Mouse (Mus musculus) limb, embryonic 14.5 days (tissue): ENCODE measurements around the gene Ppp6r2. TPM values are rescaled to one million over a fixed set of nuclear protein-coding genes. Genes with fewer than 3 reads are reported as not detected.

Source experiments
- ATAC-seq: fragments of 200-750 bp; cut with Nextera tagmentation; 2 replicates; pipeline ENCODE4 v1.8.0; 2017; ENCODE audit warnings: low read depth, moderate number of reproducible peaks, moderate TSS enrichment; ENCODE audit not compliant: low FRiP score
- DNase-seq: peaks from one replicate; pipeline ENCODE4 v3.0.0-alpha.2; 2015; ENCODE audit warnings: low spot score
- H3K27ac ChIP-seq: fragments of 300-500 bp; sonication (generic); replicated peaks from 2 replicates; pipeline ENCODE4 v1.5.1; 2014; ENCODE audit warnings: low read depth, mild to moderate bottlenecking, low read length, moderate library complexity, mixed read lengths
- H3K27me3 ChIP-seq: fragments of 300-500 bp; sonication (generic); 2 replicates; pipeline ENCODE4 v1.6.1; 2014; ENCODE audit warnings: low read length, mixed read lengths; ENCODE audit not compliant: control insufficient read depth, insufficient read depth
- H3K36me3 ChIP-seq: fragments of 300-500 bp; sonication (generic); 2 replicates; pipeline ENCODE4 v1.6.1; 2014; ENCODE audit warnings: mild to moderate bottlenecking, low read length, moderate library complexity, mixed read lengths; ENCODE audit not compliant: control insufficient read depth, insufficient read depth
- H3K4me1 ChIP-seq: fragments of 300-500 bp; sonication (generic); 2 replicates; pipeline ENCODE4 v1.6.1; 2014; ENCODE audit warnings: antibody characterized with exemption, low read length, mixed read lengths; ENCODE audit not compliant: control insufficient read depth, insufficient read depth
- H3K4me2 ChIP-seq: fragments of 300-500 bp; sonication (generic); replicated peaks from 2 replicates; pipeline ENCODE4 v1.6.1; 2014; ENCODE audit warnings: low read depth, mild to moderate bottlenecking, low read length, moderate library complexity; ENCODE audit not compliant: severe bottlenecking
- H3K4me3 ChIP-seq: fragments of 300-500 bp; sonication (generic); replicated peaks from 2 replicates; pipeline ENCODE4 v1.5.1; 2014; ENCODE audit warnings: low read length
- H3K9ac ChIP-seq: fragments of 300-500 bp; sonication (generic); 2 replicates; pipeline ENCODE4 v1.6.1; 2014; ENCODE audit warnings: mild to moderate bottlenecking, low read depth, low read length, moderate library complexity; ENCODE audit not compliant: severe bottlenecking
- H3K9me3 ChIP-seq: fragments of 300-500 bp; sonication (generic); 2 replicates; pipeline ENCODE4 v1.6.1; 2016; ENCODE audit warnings: low read length; ENCODE audit not compliant: control insufficient read depth
- POLR2A ChIP-seq: fragments of 200-500 bp; IDR thresholded peaks from 2 replicates; pipeline ENCODE4 v1.8.0; 2012; ENCODE audit warnings: inconsistent platforms, mild to moderate bottlenecking, moderate library complexity, borderline replicate concordance; ENCODE audit not compliant: insufficient read depth, insufficient read length; ENCODE audit errors: extremely low read depth
- WGBS: fragments of 180-500 bp; shearing (Covaris S2); extraction: QIAGEN DNeasy Blood & Tissue Kit; methylation state at CpG from one replicate; pipeline ENCODE4 v1.1.7; 2014; 5-methylcytosine and 5-hydroxymethylcytosine counted together
- polyA plus RNA-seq, 2 experiments: library from polyadenylated mRNA; depleted of rRNA in 1 of 2; stranded (reverse) in 1 of 2; unstranded in 1 of 2; fragments of >200 nt; fragmentation: Nextera tagmentation in 1 of 2; extraction: Ambion mirVana in 1 of 2; gene quantifications; 2 replicates each; pipeline versions ENCODE4 v1.2.1 to v1.2.3; 2012 to 2014

Gene Ppp6r2
- polyA plus RNA-seq, 2 experiments: 28.3 to 71.5 TPM

GRCm38 (mm10) chr15:89291521-89291920 is 80.2 kb downstream of the Ppp6r2 start:
- Histone ChIP-seq H3K27me3 (no peaks in the 10 kb centered on the region), H3K4me3 (no peak overlapping the region), H3K4me1 (no peaks in the 10 kb centered on the region), H3K9ac (no peak overlapping the region), H3K4me2 (no peak overlapping the region), H3K9me3 (no peaks in the 10 kb centered on the region), H3K36me3 (peaks cover 91% of the 10 kb centered on the region), H3K27ac (no peak overlapping the region)
- ATAC-seq (no peak), DNase-seq (no peak)
- WGBS: 90% methylated on average over 3 of the region's 3 CpGs
- no peak for TF ChIP-seq POLR2A

- Histone ChIP-seq H3K4me3 (no peak overlapping the region), H3K9me3 (no peaks in the 10 kb centered on the region), H3K4me1 (no peaks in the 10 kb centered on the region), H3K4me2 (no peak overlapping the region), H3K27ac (no peak overlapping the region), H3K9ac (no peak overlapping the region), H3K27me3 (no peaks in the 10 kb centered on the region), H3K36me3 (peaks cover 90% of the 10 kb centered on the region)
- TF ChIP-seq POLR2A: no peak
- WGBS: 85% methylated on average over 2 of the region's 2 CpGs
- ATAC-seq (no peak), DNase-seq (no peak)
Measured at GRCm38 (mm10) chr15:89292795-89293194, 81.4 kb downstream of the Ppp6r2 start.

GRCm38 (mm10) chr15:89293778-89294177 is 82.4 kb downstream of the Ppp6r2 start:
- H3K4me1 ChIP-seq: no peaks in the 10 kb centered on the region
- ATAC-seq (no peak), DNase-seq (no peak)
- no peaks in the 10 kb centered on the region for H3K27me3 ChIP-seq
- WGBS: 96% methylated on average over 10 of the region's 10 CpGs
- TF ChIP-seq POLR2A: no peak
- H3K4me3 ChIP-seq: no peak overlapping the region
- H3K27ac ChIP-seq: no peak overlapping the region
- no peak overlapping the region for H3K9ac ChIP-seq
- no peaks in the 10 kb centered on the region for H3K9me3 ChIP-seq
- H3K36me3 ChIP-seq: peaks cover 88% of the 10 kb centered on the region
- H3K4me2 ChIP-seq: no peak overlapping the region

- no peak for DNase-seq
- no peak for TF ChIP-seq POLR2A
- Histone ChIP-seq H3K4me3 (no peak overlapping the region), H3K27me3 (no peaks in the 10 kb centered on the region), H3K36me3 (peaks cover 88% of the 10 kb centered on the region), H3K4me1 (no peaks in the 10 kb centered on the region), H3K27ac (no peak overlapping the region), H3K9me3 (no peaks in the 10 kb centered on the region), H3K9ac (no peak overlapping the region), H3K4me2 (no peak overlapping the region)
- ATAC-seq: no peak
- 91% methylated on average over 8 of the region's 8 CpGs for WGBS
Measured at GRCm38 (mm10) chr15:89295580-89296165, 84.3 kb downstream of the Ppp6r2 start.

DNA sequence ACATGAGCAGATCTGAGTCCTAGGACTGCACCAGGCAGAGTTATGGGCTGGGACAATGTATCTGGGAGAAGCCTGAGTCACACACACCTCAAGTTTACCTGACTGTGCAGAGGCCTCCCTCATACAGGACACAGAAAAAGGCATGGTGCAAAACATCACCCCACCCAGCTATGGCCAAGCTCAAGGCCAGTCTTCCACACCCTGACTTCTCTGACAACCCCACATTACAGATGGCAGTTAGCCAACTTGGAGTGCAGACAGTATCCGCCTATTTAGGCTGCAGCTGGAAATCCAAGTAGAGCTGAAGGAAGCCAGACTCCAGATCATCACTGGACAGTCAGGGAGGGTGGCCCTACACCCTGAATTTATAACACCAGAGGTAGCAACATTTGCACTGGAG is 85.1 kb downstream of the Ppp6r2 start:
- no peak for TF ChIP-seq POLR2A
- Histone ChIP-seq H3K27me3 (no peaks in the 10 kb centered on the region), H3K36me3 (peaks cover 92% of the 10 kb centered on the region), H3K4me2 (no peak overlapping the region), H3K9ac (no peak overlapping the region), H3K4me1 (no peaks in the 10 kb centered on the region), H3K4me3 (no peak overlapping the region), H3K27ac (no peak overlapping the region), H3K9me3 (no peaks in the 10 kb centered on the region)
- 64% methylated on average over 1 of the region's 1 CpGs for WGBS
- DNase-seq (no peak), ATAC-seq (no peak; the same call in 1 of the 2 replicates)
